Mouse (Mus musculus) brown adipose tissue, adult 24 weeks (tissue): ENCODE results near the gene Sbno2. TPM values are rescaled to one million over a fixed set of nuclear protein-coding genes. Genes with fewer than 3 reads are reported as not detected.
A peak's percentile ranks its signal among the peaks of the same experiment; 100 is the strongest.

ENCODE experiments used
- H3K27ac ChIP-seq: fragments of 200-500 bp; replicated peaks from 2 replicates; pipeline ENCODE4 v1.5.1; 2012; ENCODE audit warnings: low read depth, mild to moderate bottlenecking, low read length
- H3K4me1 ChIP-seq: fragments of 200-500 bp; 2 replicates; pipeline ENCODE4 v1.6.1; 2012; ENCODE audit warnings: low read length, mixed read lengths; ENCODE audit not compliant: control insufficient read depth, insufficient read depth, insufficient read length
- H3K4me3 ChIP-seq: fragments of 200-500 bp; 2 replicates; pipeline ENCODE4 v1.5.1; 2012; ENCODE audit warnings: low read depth, mild to moderate bottlenecking, low read length, moderate library complexity; ENCODE audit not compliant: insufficient read depth
- polyA plus RNA-seq: library from polyadenylated mRNA; stranded (reverse); fragments of >200 nt; gene quantifications from 2 replicates; pipeline ENCODE4 v1.2.4, GENCODE M21; 2012; ENCODE audit not compliant: missing spikeins, insufficient read depth, insufficient read length

Sbno2 gene
- polyA plus RNA-seq, 1 experiment, result 14.3 TPM

DNA sequence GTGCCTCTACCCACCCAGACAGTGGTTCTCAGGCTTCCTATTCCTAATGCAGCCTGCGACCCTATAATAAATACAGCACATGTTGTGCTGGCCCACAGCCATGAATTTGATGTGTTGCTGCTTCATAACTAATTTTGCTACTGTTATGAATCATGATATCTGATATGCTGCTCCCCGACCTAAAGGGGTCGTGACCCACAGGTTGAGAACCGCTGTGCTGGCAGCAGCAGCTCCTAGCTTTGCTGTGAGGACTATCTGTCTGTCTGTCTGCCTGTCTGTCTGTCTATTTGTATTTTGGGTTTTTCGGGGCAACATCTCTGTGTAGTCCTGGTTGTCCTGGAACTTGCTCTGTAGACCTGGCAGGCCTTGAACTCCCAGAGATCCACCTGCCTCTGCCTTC is 81.6 kb downstream of the Sbno2 start:
- Histone ChIP-seq H3K4me3 (no peak overlapping the region), H3K4me1 (no peaks in the 10 kb centered on the region; the same call in 1 of the 2 replicates), H3K27ac (peak overlapping the region; percentile 41)

DNA sequence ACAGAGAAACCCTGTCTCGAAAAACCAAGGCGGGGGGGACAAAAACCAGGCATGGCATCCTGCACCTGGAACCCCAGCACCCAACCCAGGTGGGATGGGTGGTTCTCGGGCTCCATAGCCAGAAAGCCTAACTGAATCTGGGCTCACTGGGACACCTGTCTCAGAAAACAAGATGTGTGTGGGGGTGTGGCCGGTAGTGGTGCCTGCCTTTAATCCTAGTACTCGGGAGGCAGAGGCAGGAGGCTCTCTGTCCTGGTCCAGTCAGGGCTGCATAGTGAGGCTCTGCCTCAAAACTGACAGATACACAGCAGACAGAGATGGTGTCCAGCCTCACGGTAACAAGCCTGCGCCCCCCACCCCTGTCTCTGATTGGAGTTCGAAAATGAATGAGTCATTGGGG is 82.6 kb downstream of the Sbno2 start:
- Histone ChIP-seq H3K4me1 (no peaks in the 10 kb centered on the region; the same call in 1 of the 2 replicates), H3K4me3 (no peak overlapping the region), H3K27ac (no peak overlapping the region)

DNA sequence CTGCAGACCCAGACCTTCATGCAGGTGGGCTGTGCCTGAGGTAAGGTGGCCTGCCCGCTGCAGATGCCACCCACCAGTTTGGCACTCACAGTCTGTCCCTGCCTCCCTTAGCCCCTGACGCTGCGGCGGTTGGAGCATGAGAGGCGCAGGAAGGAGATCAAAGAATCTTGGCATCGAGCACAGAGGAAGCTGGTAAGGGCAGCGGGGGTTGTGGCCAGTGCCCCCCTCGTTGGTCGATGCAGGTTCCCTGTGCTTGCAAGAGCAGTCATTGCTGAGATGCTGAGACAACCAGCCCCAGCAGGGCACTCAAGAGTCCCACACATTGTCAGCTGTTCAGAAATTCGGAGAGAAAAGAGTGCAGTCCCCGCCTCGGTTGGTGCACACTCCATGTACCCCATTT is 83.2 kb downstream of the Sbno2 start:
- H3K27ac ChIP-seq, result no peak overlapping the region
- H3K4me3 ChIP-seq, result no peak overlapping the region
- H3K4me1 ChIP-seq, result no peaks in the 10 kb centered on the region; the same call in 1 of the 2 replicates

DNA sequence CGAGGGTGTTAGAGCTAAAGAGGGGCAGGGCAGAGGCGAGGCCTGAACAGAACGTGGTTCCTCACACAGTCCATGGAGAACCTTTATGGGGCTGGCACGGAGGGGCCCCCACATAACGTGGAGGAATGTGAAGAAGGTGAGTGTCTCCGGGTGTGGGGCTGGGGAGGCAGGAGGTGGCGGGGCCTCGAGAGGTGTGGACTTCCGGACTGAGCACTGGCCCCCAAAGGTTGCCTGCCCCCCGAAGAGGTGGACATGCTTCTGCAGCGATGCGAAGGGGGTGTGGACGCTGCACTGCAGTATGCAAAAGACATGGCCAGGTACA is 84.1 kb downstream of the Sbno2 start:
- Histone ChIP-seq H3K4me3 (no peak overlapping the region), H3K27ac (no peak overlapping the region), H3K4me1 (no peaks in the 10 kb centered on the region; the same call in 1 of the 2 replicates)

DNA sequence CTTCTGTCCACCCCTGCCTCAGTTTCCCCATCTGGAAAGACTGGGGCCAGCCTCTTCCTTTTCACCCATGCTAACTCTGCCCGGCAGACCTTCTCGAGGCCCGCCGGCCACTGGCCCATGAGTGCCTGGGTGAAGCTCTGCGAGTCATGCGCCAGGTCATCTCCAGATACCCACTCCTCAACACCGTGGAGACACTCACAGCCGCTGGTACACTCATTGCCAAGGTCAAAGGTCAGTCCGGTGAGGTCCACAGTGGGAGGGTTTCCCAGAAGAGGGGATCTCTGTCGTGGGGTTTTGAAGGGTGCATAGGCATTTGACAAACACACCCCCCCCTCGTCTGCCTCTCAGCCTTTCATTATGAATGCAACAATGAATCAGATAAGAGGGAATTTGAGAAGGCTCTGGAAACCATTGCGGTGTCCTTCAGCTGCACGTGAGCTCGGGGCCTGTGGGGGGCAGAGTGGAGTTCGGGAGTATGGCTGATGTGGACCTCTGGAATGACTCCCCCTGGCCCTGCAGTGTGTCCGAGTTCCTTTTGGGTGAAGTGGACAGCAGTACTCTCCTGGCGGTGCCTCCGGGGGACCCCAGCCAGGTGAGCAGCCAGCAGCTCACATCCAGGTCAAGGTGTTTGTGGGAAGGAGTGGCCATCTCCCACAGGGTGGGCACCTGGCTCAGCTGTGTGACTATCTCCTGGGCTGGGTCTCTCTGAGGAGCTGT is 84.6 kb downstream of the Sbno2 start:
- Histone ChIP-seq H3K27ac (no peak overlapping the region), H3K4me3 (no peak overlapping the region), H3K4me1 (no peaks in the 10 kb centered on the region; the same call in 1 of the 2 replicates)

DNA sequence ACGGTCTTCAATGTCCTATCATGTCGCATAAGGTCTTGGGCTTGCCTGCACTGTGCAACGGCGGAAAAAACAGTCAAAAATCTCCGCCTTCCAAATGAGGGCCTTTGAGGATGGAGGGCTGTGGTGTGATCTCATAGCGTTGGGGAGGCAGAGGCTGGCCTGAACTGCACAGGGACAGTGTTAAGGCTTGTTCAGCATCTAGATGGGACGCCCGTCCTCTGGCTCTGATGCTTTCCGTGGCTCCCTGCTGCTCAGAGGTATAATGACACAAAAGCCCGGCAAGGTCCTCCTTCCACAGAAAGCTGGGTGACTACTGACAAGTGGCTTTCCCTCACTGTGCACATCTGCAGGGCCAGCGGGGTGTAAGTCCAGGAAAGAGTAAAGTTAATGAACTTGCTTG is 85.2 kb downstream of the Sbno2 start:
- Histone ChIP-seq H3K27ac (no peak overlapping the region), H3K4me1 (no peaks in the 10 kb centered on the region; the same call in 1 of the 2 replicates), H3K4me3 (no peak overlapping the region)

DNA sequence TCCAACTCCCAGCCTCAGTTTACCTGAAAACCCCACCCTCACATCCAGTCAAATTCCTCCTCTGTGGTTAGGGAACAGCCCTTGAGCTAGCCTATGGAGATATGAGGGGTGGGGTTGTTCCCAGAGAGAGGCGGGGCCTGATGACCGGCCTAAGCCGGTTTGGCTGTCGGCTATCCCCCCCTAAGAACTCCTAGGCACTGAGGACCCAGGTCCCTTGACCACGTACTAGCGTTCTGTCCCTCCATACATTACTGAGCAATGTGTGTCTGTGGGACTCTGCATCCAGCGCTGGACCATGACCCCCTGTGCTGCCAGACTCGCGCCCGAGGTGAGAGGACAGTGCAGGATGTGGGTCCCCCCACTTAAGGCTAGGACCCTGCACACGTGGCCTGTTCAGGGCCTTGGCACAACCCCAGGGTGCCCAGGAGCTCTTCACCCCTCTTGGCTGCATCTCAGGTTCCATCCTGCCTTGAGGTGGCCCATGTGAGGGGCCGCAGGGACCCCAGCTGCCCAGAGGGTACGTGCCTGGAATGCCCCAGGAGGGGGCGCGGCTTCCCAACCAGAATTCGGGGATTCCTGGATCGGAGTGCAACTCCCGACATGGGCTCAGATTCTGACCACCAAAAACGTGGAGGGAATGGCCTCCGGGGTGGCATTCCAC is 85.8 kb downstream of the Sbno2 start:
- Histone ChIP-seq H3K4me3 (no peak overlapping the region), H3K27ac (no peak overlapping the region), H3K4me1 (no peaks in the 10 kb centered on the region)

DNA sequence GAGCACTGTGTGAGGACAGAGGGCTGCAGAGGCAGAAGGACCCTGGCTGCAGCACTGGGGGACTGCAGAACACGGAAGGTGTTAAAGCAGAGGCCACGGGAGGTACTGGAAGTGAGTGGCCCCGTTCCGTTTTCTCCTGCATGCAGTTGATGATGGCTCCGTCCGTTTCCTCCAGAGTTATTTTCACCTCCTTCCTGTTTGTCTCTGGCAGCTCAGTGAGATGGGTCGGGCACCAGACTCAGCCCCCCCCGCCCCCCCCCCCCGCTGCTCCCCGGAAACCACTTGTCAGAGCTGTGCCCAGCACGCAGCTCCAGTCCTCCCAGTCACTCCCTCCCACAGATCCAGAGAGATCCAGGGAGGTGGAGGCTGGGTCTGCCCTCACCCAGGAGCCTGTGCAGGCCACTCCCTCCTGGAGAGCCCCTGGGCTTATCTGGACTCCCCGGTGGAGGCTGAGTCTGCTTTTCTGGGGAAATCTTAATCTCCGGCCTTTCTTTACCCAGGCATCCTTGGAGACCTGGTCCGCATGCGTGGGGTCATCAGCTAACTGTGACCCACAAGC is 86.6 kb downstream of the Sbno2 start:
- Histone ChIP-seq H3K4me1 (no peaks in the 10 kb centered on the region), H3K4me3 (peak overlapping the region; percentile 27)

DNA sequence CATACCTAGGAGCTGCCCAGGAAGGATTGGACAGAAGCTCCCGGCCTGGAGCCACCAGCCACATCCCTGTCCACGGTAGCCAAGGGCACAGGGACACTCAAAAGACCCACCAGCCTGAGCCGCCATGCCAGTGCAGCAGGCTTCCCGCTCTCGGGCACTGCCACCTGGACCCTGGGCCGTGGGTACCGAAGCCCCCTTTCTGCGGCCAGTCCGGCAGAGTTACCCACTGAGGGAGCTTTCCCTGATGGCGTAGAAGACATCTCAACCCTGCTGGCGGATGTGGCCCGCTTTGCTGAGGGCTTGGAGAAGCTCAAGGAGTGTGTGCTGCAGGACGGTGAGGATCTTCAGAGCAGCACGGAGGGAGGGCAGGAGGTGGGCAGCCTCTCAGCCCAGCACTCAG is 87.6 kb downstream of the Sbno2 start:
- Histone ChIP-seq H3K27ac (peak overlapping the region; percentile 71), H3K4me3 (peak overlapping the region; percentile 49)

More for the DNA sequence above, 86.6 kb downstream of the Sbno2 start:
- 0 out of 2 replicates have a peak overlapping the region, but pooled peaks have one; percentile 18 for H3K27ac ChIP-seq

DNA sequence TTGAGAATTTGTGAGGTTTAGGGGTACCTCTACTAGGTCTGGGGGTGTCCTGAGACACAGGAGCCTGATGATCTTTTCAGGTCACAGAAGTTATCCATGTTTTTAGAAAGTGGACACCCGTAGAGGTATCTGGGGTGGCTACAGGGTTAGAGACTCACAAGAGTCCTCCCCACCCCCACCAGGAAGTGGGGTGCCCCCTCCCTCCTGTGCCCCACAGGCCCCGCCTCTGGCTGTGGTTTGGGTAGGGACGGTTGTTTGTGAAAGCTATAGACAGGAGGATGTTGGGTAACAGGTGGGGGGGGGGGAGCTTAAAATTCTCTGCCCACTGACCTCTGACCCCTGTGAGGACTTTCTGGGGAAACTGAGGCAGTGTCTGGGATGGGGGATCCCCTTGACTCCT is 88.0 kb downstream of the Sbno2 start:
- peak overlapping the region; percentile 71 for H3K27ac ChIP-seq

More for the DNA sequence above, 87.6 kb downstream of the Sbno2 start:
- no peaks in the 10 kb centered on the region for H3K4me1 ChIP-seq

DNA sequence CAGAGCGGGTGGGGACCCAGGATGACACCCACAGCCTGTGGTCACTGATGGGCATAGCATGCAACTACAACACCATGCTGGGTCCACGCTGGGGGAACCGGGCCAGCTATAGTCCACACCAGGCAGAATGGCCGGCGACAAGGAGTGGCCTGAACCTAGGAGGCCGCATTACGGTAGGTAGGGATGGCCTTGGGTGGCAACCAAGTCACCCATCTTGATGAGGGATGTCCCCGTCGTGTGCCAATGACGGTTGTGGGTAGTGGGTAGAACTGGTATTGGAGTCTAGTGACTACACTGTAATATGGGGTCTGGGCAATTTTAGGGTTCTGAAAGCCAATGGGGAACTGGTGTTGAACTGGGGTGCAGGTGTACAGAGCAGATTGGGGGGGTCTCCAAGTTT is 88.4 kb downstream of the Sbno2 start:
- Histone ChIP-seq H3K4me3 (peak overlapping the region; percentile 51), H3K27ac (peak overlapping the region; percentile 53)

More for the DNA sequence above, 88.0 kb downstream of the Sbno2 start:
- Histone ChIP-seq H3K4me1 (no peaks in the 10 kb centered on the region), H3K4me3 (peak overlapping the region; percentile 51)

DNA sequence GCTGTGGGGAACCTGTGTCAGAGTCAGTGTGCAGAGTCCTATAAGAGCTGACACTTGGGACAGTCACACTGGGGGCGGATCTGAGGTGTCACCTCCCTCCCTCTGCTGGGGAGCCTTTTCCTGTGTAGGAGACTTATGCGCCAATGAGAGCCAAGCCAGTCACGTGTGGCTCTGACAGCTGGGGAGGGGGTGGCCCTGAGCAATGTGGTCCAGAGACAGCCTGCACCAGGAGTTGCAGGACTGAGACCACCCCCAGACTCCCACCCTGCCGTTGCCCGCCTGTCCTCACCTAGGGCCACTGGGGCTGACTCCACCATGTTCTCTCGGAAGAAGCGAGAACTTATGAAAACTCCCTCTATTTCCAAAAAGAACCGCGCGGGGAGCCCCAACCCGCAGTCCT is 88.9 kb downstream of the Sbno2 start, which contains the start of gene Arhgap45:
Gene Arhgap45 (plus strand): TSS at position 143 of the 400 bp plus-strand sequence.
- Histone ChIP-seq H3K4me1 (no peaks in the 10 kb centered on the region), H3K27ac (peak within 1 kb of the TSS; percentile 53), H3K4me3 (peak within 1 kb of the TSS; percentile 51)

More for the DNA sequence above, 88.4 kb downstream of the Sbno2 start:
- H3K4me1 ChIP-seq, result no peaks in the 10 kb centered on the region

DNA sequence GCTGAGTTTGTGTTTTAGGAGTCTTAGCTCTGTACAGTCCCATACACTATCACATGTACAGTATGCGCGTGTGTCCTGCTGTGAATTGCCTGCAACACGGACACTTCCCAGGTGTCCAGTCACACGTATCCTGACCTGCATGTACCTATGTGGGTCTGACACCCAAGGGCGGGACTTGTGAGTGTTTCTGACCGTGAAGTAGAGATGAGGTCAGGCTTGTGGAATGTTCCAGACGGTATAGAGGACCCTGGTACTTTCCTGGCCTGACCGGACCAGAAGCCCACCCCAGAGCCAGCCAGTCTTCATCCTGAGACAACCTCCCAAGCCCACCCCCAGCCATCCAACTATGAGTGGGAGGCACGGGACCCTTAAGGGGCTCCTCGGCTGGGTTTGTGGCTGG is 89.8 kb downstream of the Sbno2 start:
- no peak overlapping the region for H3K27ac ChIP-seq
- no peaks in the 10 kb centered on the region for H3K4me1 ChIP-seq
- H3K4me3 ChIP-seq, result no peak overlapping the region

DNA sequence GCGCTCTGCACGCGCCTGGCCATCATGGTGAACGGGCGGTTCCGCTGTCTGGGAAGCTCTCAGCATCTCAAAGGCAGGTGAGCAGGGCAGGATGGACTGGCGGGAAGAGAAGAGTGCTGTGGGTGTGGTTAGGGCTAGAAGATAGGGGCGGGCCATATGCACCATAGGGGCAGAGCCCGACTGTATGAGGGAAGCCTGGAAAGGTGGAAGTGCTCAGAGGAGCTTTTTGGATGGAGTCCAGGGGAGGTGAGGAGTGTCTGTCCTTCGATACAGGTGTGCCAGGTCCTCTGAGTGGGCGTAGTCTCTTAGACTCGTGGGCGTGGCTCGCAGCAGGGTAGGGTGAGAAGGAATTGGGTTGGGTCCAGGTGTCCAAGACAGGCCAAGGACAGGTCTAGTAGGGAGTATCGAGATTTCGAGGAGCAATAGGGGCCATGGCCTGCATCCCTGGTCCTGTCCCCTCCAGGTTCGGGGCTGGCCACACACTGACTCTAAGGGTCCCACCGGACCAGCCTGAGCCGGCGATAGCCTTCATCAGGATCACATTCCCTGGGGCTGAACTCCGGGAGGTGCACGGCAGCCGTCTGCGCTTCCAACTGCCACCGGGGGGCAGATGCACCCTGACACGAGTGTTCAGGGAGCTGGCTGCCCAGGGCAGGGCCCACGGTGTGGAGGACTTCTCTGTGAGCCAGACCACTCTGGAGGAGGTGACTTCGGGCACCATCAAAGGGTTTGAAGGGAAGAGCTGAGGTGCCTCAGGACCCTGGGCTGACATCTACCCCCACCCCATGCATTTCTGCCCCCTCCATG is 90.7 kb downstream of the Sbno2 start:
- no peak overlapping the region for H3K27ac ChIP-seq
- H3K4me1 ChIP-seq, result no peaks in the 10 kb centered on the region
- no peak overlapping the region for H3K4me3 ChIP-seq

DNA sequence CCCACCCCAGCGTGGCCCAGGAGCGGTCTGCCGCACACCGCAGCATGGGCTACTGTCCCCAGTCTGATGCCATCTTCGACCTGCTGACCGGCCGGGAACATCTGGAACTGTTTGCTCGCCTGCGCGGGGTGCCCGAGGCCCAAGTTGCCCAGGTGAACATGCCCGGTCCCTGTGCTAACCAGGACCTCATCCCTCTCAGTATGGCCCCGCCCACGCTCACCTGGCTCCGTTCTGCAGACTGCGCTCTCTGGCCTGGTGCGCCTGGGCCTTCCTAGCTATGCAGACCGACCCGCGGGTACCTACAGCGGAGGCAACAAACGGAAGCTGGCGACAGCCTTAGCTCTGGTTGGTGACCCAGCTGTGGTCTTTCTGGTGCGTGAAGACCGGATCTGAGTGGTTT is 91.8 kb downstream of the Sbno2 start:
- H3K27ac ChIP-seq, result no peak overlapping the region
- H3K4me1 ChIP-seq, result no peaks in the 10 kb centered on the region
- H3K4me3 ChIP-seq, result no peak overlapping the region
